Mouse (Mus musculus) limb, embryonic 12.5 days (tissue): Measurements from ENCODE around the gene Klhdc2. TPM values are rescaled to one million over a fixed set of nuclear protein-coding genes. Genes with fewer than 3 reads are reported as not detected.

Source experiments
- ATAC-seq: fragments of 200-750 bp; cut with Nextera tagmentation; 2 replicates; pipeline ENCODE4 v1.8.0; 2017; ENCODE audit warnings: low read depth, moderate TSS enrichment; ENCODE audit not compliant: insufficient number of reproducible peaks, insufficient read depth, low FRiP score, low TSS enrichment
- H3K27ac ChIP-seq: fragments of 300-500 bp; sonication (generic); 2 replicates; pipeline ENCODE4 v1.5.1; 2016; ENCODE audit warnings: mild to moderate bottlenecking, moderate library complexity
- H3K27me3 ChIP-seq: fragments of 300-500 bp; sonication (generic); 2 replicates; pipeline ENCODE4 v1.6.1; 2016; ENCODE audit warnings: mild to moderate bottlenecking, moderate library complexity
- H3K36me3 ChIP-seq: fragments of 300-500 bp; sonication (generic); 2 replicates; pipeline ENCODE4 v1.6.1; 2016; ENCODE audit warnings: mild to moderate bottlenecking, moderate library complexity
- H3K4me1 ChIP-seq: fragments of 300-500 bp; sonication (generic); replicated peaks from 2 replicates; pipeline ENCODE4 v1.6.1; 2016
- H3K4me2 ChIP-seq: fragments of 300-500 bp; sonication (generic); 2 replicates; pipeline ENCODE4 v1.6.1; 2016; ENCODE audit warnings: mild to moderate bottlenecking, moderate library complexity
- H3K4me3 ChIP-seq: fragments of 300-500 bp; sonication (generic); replicated peaks from 2 replicates; pipeline ENCODE4 v1.5.1; 2016; ENCODE audit warnings: mild to moderate bottlenecking
- H3K9ac ChIP-seq: fragments of 300-500 bp; sonication (generic); replicated peaks from 2 replicates; pipeline ENCODE4 v1.6.1; 2016; ENCODE audit warnings: mild to moderate bottlenecking, moderate library complexity
- H3K9me3 ChIP-seq: fragments of 300-500 bp; sonication (generic); 2 replicates; pipeline ENCODE4 v1.6.1; 2016; ENCODE audit warnings: mild to moderate bottlenecking, moderate library complexity
- WGBS: fragments of 180-500 bp; shearing (Covaris S2); methylation state at CpG from one replicate; pipeline ENCODE4 v1.1.7; 2016; 5-methylcytosine and 5-hydroxymethylcytosine counted together
- polyA plus RNA-seq: library from polyadenylated mRNA; unstranded; fragments of >200 nt; fragmentation: Nextera tagmentation; extraction: Ambion mirVana; gene quantifications from 2 replicates; pipeline ENCODE4 v1.2.1, GENCODE M21; 2016

Gene Klhdc2
- polyA plus RNA-seq, 1 experiment from 2014 or later, result 196 TPM

- Histone ChIP-seq H3K4me2 (no peak overlapping the region), H3K9ac (no peak overlapping the region), H3K27ac (no peak overlapping the region), H3K4me1 (no peaks in the 10 kb centered on the region), H3K9me3 (no peaks in the 10 kb centered on the region), H3K36me3 (no peaks in the 10 kb centered on the region), H3K4me3 (no peak overlapping the region), H3K27me3 (no peaks in the 10 kb centered on the region)
- ATAC-seq, result no peak
- WGBS, result 90% methylated on average over 7 of the region's 7 CpGs
Observed at GRCm38 (mm10) chr12:69283146-69283545, 13.3 kb upstream of the Klhdc2 start.

DNA sequence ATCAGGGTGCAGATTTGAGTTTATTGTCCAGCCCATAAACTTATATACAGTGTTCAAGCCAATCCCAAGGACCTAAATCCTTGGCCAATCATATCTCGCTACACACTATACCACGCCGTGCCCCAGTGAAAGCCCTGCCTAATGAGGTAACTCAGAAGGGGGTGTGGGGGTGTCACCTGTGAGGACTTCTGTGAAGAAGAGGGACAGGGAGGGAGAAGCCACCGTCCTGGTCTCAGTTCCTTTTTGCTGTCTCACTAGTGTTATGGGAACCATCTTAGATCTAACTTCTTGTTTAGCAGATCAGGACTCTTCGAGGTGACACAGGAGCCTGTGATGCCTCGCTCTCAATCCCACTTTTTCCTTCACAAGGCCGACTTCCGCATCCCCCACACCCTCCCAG is 8.9 kb upstream of the Klhdc2 start:
- no peak overlapping the region for H3K4me3 ChIP-seq
- H3K27ac ChIP-seq, result no peak overlapping the region
- no peaks in the 10 kb centered on the region for H3K36me3 ChIP-seq
- no peaks in the 10 kb centered on the region for H3K27me3 ChIP-seq
- ATAC-seq, result no peak
- H3K9me3 ChIP-seq, result no peaks in the 10 kb centered on the region
- WGBS, result 90% methylated on average over 8 of the region's 8 CpGs
- H3K9ac ChIP-seq, result no peak overlapping the region
- no peaks in the 10 kb centered on the region for H3K4me1 ChIP-seq
- H3K4me2 ChIP-seq, result no peak overlapping the region

DNA sequence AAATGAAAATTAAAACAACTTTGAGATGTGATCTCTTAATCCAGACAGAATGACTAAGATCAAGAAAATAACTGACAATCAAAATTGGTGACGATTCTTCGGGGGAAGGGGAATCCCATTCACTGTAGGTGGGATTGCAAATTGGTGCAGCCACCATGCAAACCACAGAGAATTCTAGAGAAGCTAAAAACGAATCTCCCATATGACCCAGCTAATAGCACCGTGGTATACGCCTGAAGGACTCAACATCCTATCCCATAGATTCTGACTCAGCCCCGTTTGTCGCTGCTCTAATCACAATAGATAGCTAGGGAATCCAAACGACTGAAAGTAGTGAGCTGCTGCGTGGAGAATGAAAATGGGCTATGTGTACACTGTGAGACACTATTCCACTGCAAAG is 7.8 kb upstream of the Klhdc2 start:
- H3K36me3 ChIP-seq, result no peaks in the 10 kb centered on the region
- H3K27me3 ChIP-seq, result no peaks in the 10 kb centered on the region
- no peaks in the 10 kb centered on the region for H3K4me1 ChIP-seq
- WGBS, result 81% methylated on average over 9 of the region's 9 CpGs
- no peak overlapping the region for H3K4me2 ChIP-seq
- H3K9me3 ChIP-seq, result no peaks in the 10 kb centered on the region
- H3K9ac ChIP-seq, result no peak overlapping the region
- no peak for ATAC-seq
- no peak overlapping the region for H3K4me3 ChIP-seq
- H3K27ac ChIP-seq, result no peak overlapping the region

DNA sequence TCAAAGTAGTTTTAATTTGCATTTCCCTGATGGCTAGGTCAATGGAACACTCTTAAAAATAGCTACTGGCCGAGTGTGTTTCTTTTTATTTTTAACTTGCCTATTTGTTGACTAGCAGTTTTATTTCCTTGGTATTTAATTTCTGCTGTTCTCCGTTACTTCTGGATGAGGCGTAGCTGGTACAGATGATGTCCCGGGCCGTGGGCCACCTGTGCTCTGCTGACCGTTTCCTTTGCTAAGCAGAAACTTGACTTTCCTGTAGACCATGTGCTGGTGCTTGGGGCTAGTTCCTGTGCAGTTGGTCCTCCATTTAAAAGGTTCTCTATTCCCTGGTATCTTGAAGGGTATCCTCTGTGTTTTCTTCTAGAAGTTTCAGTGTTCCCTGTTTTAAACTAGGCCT is 4.1 kb upstream of the Klhdc2 start:
- Histone ChIP-seq H3K27ac (no peak overlapping the region), H3K9ac (no peak overlapping the region), H3K36me3 (no peaks in the 10 kb centered on the region), H3K4me1 (peaks cover under 1% of the 10 kb centered on the region), H3K9me3 (no peaks in the 10 kb centered on the region), H3K4me2 (no peak overlapping the region), H3K27me3 (no peaks in the 10 kb centered on the region), H3K4me3 (no peak overlapping the region)
- no peak for ATAC-seq
- WGBS, result 88% methylated on average over 6 of the region's 6 CpGs

DNA sequence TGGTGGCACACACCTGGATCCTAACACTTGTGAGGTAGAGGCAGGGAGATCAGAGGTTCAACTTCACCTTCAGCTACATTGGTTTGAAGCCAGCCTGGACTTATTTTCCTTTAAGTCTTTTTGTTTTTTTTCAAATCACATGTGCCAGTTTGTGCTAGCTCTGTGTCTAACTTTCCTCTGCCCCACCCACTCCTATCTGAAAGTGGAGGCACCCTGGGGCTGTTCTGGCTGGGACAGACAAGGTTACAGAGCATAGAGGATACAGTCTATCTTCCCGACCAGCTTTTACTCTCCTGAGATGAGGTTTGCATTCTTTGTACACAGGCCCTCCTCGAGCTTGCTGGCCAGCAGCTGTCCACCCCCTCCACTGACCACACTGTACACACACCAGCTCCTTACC is 2.7 kb upstream of the Klhdc2 start:
- no peak overlapping the region for H3K27ac ChIP-seq
- H3K9me3 ChIP-seq, result no peaks in the 10 kb centered on the region
- no peak overlapping the region for H3K9ac ChIP-seq
- no peak overlapping the region for H3K4me2 ChIP-seq
- peaks cover 14% of the 10 kb centered on the region for H3K4me1 ChIP-seq
- no peaks in the 10 kb centered on the region for H3K27me3 ChIP-seq
- H3K4me3 ChIP-seq, result no peak overlapping the region
- no peak for ATAC-seq
- no peaks in the 10 kb centered on the region; the same call in 1 of the 2 replicates for H3K36me3 ChIP-seq
- 60% methylated on average over 2 of the region's 2 CpGs for WGBS

GRCm38 (mm10) chr12:69294936-69295335 is 1.5 kb upstream of the Klhdc2 start:
- H3K27me3 ChIP-seq, result no peaks in the 10 kb centered on the region
- no peak overlapping the region for H3K4me3 ChIP-seq
- no peaks in the 10 kb centered on the region for H3K9me3 ChIP-seq
- H3K9ac ChIP-seq, result no peak overlapping the region
- H3K36me3 ChIP-seq, result peaks cover 6% of the 10 kb centered on the region
- ATAC-seq, result no peak
- WGBS, result 87% methylated on average over 2 of the region's 2 CpGs
- peaks cover 24% of the 10 kb centered on the region for H3K4me1 ChIP-seq
- no peak overlapping the region for H3K4me2 ChIP-seq
- H3K27ac ChIP-seq, result no peak overlapping the region

DNA sequence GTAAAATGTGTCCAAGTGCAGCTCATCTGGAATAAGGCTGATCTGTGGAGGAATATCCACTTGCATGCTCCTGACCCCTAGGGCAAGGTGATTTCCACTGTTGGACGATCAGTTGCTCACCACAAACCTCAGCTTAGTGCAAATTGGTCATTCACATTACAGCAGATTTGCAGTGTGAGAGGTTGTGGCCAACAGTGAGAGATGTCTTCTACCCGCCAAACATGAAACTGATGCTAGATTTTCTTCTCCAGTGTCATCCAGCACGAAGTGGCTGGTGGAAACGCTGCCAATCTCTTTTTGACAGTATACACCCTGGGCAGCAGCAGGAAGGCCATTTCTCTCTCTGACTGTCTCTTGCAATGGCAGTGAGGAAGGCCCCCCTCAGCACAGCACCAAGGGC is 830 bp upstream of the Klhdc2 start:
- H3K36me3 ChIP-seq, result peaks cover 13% of the 10 kb centered on the region
- H3K27ac ChIP-seq, result 0 out of 2 replicates have a peak overlapping the region, but pooled peaks have one; percentile 97
- H3K4me1 ChIP-seq, result peaks cover 24% of the 10 kb centered on the region
- H3K9me3 ChIP-seq, result no peaks in the 10 kb centered on the region
- no peak for ATAC-seq
- 0 out of 2 replicates have a peak overlapping the region, but pooled peaks have one; percentile 98 for H3K9ac ChIP-seq
- H3K4me2 ChIP-seq, result peak overlapping the region; percentile 80
- WGBS, result 85% methylated on average over 4 of the region's 4 CpGs
- H3K27me3 ChIP-seq, result no peaks in the 10 kb centered on the region
- H3K4me3 ChIP-seq, result peak overlapping the region; percentile 94; the same call in 1 of the 2 replicates

DNA sequence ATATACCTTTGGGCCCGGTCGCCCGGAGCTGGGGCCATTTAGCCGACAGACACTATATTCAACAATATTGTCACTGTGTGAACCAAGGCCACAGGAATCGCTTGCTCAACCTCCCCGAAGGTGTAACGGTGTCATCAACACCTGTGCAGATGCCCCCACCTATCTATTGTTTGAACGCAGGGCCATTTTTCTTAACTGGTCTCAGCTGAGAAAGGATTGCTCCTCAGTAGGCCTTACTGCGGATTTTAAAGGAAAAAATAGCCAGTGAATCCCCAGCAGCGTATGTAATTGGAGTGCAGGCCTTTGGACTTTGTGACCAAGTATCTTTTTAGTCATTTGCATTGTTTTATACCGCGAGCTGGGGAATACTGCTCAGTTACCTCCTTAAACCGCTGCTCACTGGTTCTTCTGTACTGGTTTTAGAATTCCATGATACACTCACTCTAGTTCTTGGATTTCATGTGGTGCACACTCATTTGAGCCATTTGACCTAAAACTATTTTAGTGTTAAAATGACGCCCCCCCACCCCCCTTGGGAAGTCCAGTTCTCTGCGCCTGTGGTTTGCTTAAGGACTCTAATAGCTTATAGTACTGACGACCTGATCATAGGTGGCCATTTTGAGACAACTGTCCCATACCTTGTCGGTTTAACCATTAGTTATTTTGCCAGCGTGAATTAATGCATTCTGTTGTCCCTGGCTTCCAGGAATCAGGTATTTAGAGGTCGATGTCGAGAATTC is 1.1 kb downstream of the Klhdc2 start:
- H3K36me3 ChIP-seq, result peaks cover 31% of the 10 kb centered on the region
- H3K4me1 ChIP-seq, result peaks cover 24% of the 10 kb centered on the region
- peak overlapping the region; percentile 98 for H3K9ac ChIP-seq
- peak overlapping the region; percentile 80 for H3K4me2 ChIP-seq
- H3K27me3 ChIP-seq, result no peaks in the 10 kb centered on the region
- H3K27ac ChIP-seq, result peak overlapping the region; percentile 97
- no peak; the same call in 1 of the 2 replicates for ATAC-seq
- peak overlapping the region; percentile 94 for H3K4me3 ChIP-seq
- H3K9me3 ChIP-seq, result no peaks in the 10 kb centered on the region
- 20% methylated on average over 20 of the region's 20 CpGs for WGBS

DNA sequence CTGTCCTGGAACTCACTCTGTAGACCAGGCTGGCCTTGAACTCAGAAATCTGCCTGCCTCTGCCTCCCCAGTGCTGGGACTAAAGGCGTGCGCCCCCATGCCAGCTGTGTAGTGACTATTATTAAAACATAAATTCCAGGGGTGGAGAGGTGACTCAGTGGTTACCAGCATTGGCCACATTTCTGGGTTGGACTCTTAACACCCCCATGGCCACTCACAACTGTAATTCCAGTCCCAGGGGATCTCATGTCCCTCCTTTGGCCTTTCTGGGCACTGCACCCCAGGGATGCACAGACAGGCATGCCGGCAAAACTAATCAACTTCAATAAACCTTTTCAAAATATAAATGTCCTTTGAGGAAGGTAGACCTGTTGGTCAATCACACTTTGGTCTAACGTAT is 1.8 kb downstream of the Klhdc2 start:
- H3K4me2 ChIP-seq, result peak overlapping the region; percentile 80
- no peaks in the 10 kb centered on the region for H3K9me3 ChIP-seq
- H3K27ac ChIP-seq, result no peak overlapping the region
- WGBS, result 89% methylated on average over 4 of the region's 4 CpGs
- H3K27me3 ChIP-seq, result no peaks in the 10 kb centered on the region
- peaks cover 36% of the 10 kb centered on the region for H3K36me3 ChIP-seq
- H3K4me1 ChIP-seq, result peaks cover 24% of the 10 kb centered on the region
- peak overlapping the region; percentile 94; the same call in 1 of the 2 replicates for H3K4me3 ChIP-seq
- H3K9ac ChIP-seq, result no peak overlapping the region
- ATAC-seq, result no peak

- ATAC-seq, result no peak
- Histone ChIP-seq H3K9ac (peak overlapping the region; percentile 31), H3K36me3 (peaks cover 45% of the 10 kb centered on the region), H3K9me3 (no peaks in the 10 kb centered on the region), H3K4me1 (peaks cover 24% of the 10 kb centered on the region), H3K27me3 (no peaks in the 10 kb centered on the region), H3K4me2 (peak overlapping the region; percentile 80), H3K27ac (no peak overlapping the region), H3K4me3 (0 out of 2 replicates have a peak overlapping the region, but pooled peaks have one; percentile 9)
- 52% methylated on average over 12 of the region's 12 CpGs for WGBS
Observed at GRCm38 (mm10) chr12:69299231-69299630, 2.8 kb downstream of the Klhdc2 start.

DNA sequence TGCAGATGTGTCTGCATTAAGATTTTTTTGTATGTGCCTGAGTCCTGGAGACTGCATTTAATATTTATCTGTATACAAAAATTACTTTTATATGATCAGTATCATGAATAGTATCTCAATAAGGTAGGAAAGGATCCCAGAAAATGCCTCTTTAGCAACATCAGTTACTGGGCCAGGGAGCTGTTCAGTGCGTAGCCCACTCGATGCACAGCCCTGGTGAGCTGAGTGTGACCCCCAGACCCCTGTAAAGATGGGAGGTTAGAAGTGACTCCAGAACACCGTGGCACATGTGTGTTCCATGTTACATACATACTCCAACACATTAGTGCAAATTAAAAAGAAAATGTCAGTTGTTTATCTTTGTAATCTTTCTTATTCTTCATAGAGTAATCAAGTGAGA is 3.4 kb downstream of the Klhdc2 start:
- WGBS, result 81% methylated on average over 3 of the region's 3 CpGs
- Histone ChIP-seq H3K9ac (no peak overlapping the region), H3K4me2 (no peak overlapping the region), H3K4me3 (no peak overlapping the region), H3K4me1 (peaks cover 24% of the 10 kb centered on the region), H3K36me3 (peaks cover 50% of the 10 kb centered on the region), H3K27me3 (no peaks in the 10 kb centered on the region), H3K27ac (no peak overlapping the region), H3K9me3 (no peaks in the 10 kb centered on the region)
- no peak for ATAC-seq

DNA sequence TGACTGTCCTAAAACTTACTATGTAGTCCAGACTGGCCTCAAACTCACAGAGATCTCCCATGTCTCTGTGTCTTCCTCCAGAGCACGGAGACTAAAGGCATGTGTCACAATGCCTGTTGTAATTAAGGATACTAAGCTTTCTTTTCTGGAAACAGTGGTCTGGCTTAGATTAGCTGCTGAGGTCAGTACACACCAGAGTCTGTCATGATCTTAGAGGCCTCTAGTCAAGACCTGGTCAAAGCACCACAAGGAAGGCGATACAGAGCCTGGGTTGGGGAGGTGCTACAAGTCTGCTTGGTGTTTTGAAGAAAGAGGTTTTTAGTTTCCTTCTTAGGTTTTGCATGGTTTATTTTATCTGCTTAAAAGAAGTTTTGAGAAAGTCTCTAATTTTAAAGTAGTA is 3.9 kb downstream of the Klhdc2 start:
- no peaks in the 10 kb centered on the region for H3K9me3 ChIP-seq
- no peak overlapping the region for H3K9ac ChIP-seq
- H3K4me3 ChIP-seq, result no peak overlapping the region
- H3K36me3 ChIP-seq, result peaks cover 55% of the 10 kb centered on the region
- WGBS, result 67% methylated on average over 2 of the region's 2 CpGs
- H3K4me1 ChIP-seq, result peaks cover 24% of the 10 kb centered on the region
- H3K4me2 ChIP-seq, result no peak overlapping the region
- no peaks in the 10 kb centered on the region for H3K27me3 ChIP-seq
- no peak overlapping the region for H3K27ac ChIP-seq
- ATAC-seq, result no peak
